Mouse (Mus musculus) embryonic facial prominence, embryonic 12.5 days (tissue): ENCODE data around the gene Ak4. TPM values are rescaled to one million over a fixed set of nuclear protein-coding genes. Genes with fewer than 3 reads are reported as not detected.
A peak's percentile ranks its signal among the peaks of the same experiment; 100 is the strongest.

ENCODE experiments used
- ATAC-seq: fragments of 200-750 bp; cut with Nextera tagmentation; 2 replicates; pipeline ENCODE4 v1.8.0; 2017; ENCODE audit not compliant: insufficient number of reproducible peaks, insufficient read depth, low FRiP score, low TSS enrichment
- H3K27ac ChIP-seq: fragments of 300-500 bp; sonication (generic); 2 replicates; pipeline ENCODE4 v1.5.1; 2016; ENCODE audit warnings: mild to moderate bottlenecking
- H3K27me3 ChIP-seq: fragments of 300-500 bp; sonication (generic); 2 replicates; pipeline ENCODE4 v1.6.1; 2016; ENCODE audit warnings: mild to moderate bottlenecking, moderate library complexity
- H3K36me3 ChIP-seq: fragments of 300-500 bp; sonication (generic); 2 replicates; pipeline ENCODE4 v1.6.1; 2016; ENCODE audit warnings: mild to moderate bottlenecking
- H3K4me1 ChIP-seq: fragments of 300-500 bp; sonication (generic); 2 replicates; pipeline ENCODE4 v1.6.1; 2016
- H3K4me2 ChIP-seq: fragments of 300-500 bp; sonication (generic); replicated peaks from 2 replicates; pipeline ENCODE4 v1.6.1; 2016; ENCODE audit warnings: mild to moderate bottlenecking, moderate library complexity
- H3K4me3 ChIP-seq: fragments of 300-500 bp; sonication (generic); 2 replicates; pipeline ENCODE4 v1.5.1; 2016; ENCODE audit warnings: mild to moderate bottlenecking
- H3K9ac ChIP-seq: fragments of 300-500 bp; sonication (generic); 2 replicates; pipeline ENCODE4 v1.6.1; 2016; ENCODE audit warnings: mild to moderate bottlenecking, moderate library complexity
- H3K9me3 ChIP-seq: fragments of 300-500 bp; sonication (generic); 2 replicates; pipeline ENCODE4 v1.6.1; 2016; ENCODE audit warnings: mild to moderate bottlenecking, moderate library complexity
- WGBS: fragments of 180-500 bp; shearing (Covaris S2); methylation state at CpG from one replicate; pipeline ENCODE4 v1.1.7; 2016; 5-methylcytosine and 5-hydroxymethylcytosine counted together
- polyA plus RNA-seq: library from polyadenylated mRNA; unstranded; fragments of >200 nt; fragmentation: Nextera tagmentation; extraction: Ambion mirVana; gene quantifications from 2 replicates; pipeline ENCODE4 v1.2.1, GENCODE M21; 2016

Ak4 gene
- polyA plus RNA-seq, 1 experiment from 2014 or later: 11.4 TPM

- WGBS: 55% methylated on average over 2 of the region's 2 CpGs
- H3K9ac ChIP-seq: no peak overlapping the region
- ATAC-seq: no peak; the same call in 1 of the 2 replicates
- H3K4me3 ChIP-seq: no peak overlapping the region
- peaks cover 9% of the 10 kb centered on the region for H3K4me1 ChIP-seq
- H3K27me3 ChIP-seq: peaks cover 9% of the 10 kb centered on the region; the same call in 1 of the 2 replicates
- H3K36me3 ChIP-seq: no peaks in the 10 kb centered on the region
- H3K4me2 ChIP-seq: no peak overlapping the region
- H3K27ac ChIP-seq: no peak overlapping the region
- H3K9me3 ChIP-seq: no peaks in the 10 kb centered on the region
Observed at GRCm38 (mm10) chr4:101505966-101506365, 86.9 kb downstream of the Ak4 start.

DNA sequence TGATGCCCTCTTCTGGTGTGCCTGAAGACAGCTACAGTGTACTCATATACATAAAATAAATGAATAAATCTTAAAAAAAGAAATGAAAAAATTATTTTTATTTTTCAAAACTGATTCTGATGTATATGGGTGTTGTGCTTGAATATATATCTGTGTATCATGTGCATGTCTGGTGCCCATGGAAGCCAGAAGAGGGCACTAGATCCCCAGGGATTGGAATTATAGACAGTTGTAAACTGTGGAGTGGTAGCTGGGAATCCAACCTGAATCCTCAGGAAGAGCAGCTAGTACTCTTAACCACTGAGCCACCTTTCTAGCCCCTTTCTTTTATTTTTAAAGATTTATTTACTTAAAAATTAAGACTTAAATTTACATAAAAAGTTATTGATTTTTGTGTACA, 87.3 kb downstream of the Ak4 start:
- H3K4me3 ChIP-seq: no peak overlapping the region
- no peak for ATAC-seq
- peaks cover 9% of the 10 kb centered on the region; the same call in 1 of the 2 replicates for H3K27me3 ChIP-seq

GRCm38 (mm10) chr4:101507571-101508422, 88.7 kb downstream of the Ak4 start:
- WGBS: 9% methylated on average over 24 of the region's 24 CpGs
- H3K4me1 ChIP-seq: peaks cover 9% of the 10 kb centered on the region
- peak overlapping the region; percentile 86 for H3K4me2 ChIP-seq
- H3K9ac ChIP-seq: no peak overlapping the region
- H3K36me3 ChIP-seq: no peaks in the 10 kb centered on the region
- H3K27me3 ChIP-seq: peaks cover 9% of the 10 kb centered on the region; the same call in 1 of the 2 replicates
- no peaks in the 10 kb centered on the region for H3K9me3 ChIP-seq
- H3K27ac ChIP-seq: no peak overlapping the region
- H3K4me3 ChIP-seq: peak overlapping the region; percentile 45
- no peak for ATAC-seq

More for the DNA sequence above, 87.3 kb downstream of the Ak4 start:
- peaks cover 9% of the 10 kb centered on the region for H3K4me1 ChIP-seq
- no peaks in the 10 kb centered on the region for H3K36me3 ChIP-seq
- no peak overlapping the region for H3K9ac ChIP-seq
- H3K4me2 ChIP-seq: no peak overlapping the region
- no peaks in the 10 kb centered on the region for H3K9me3 ChIP-seq
- H3K27ac ChIP-seq: no peak overlapping the region

GRCm38 (mm10) chr4:101508431-101508830, 89.4 kb downstream of the Ak4 start:
- peak overlapping the region; percentile 39 for H3K4me3 ChIP-seq
- H3K27ac ChIP-seq: no peak overlapping the region
- no peaks in the 10 kb centered on the region for H3K9me3 ChIP-seq
- H3K4me1 ChIP-seq: peaks cover 9% of the 10 kb centered on the region
- peak overlapping the region; percentile 54; the same call in 1 of the 2 replicates for H3K9ac ChIP-seq
- H3K4me2 ChIP-seq: peak overlapping the region; percentile 86
- peaks cover 9% of the 10 kb centered on the region; the same call in 1 of the 2 replicates for H3K27me3 ChIP-seq
- no peaks in the 10 kb centered on the region for H3K36me3 ChIP-seq
- WGBS: 3% methylated on average over 10 of the region's 10 CpGs
- no peak for ATAC-seq

- H3K9ac ChIP-seq: peak overlapping the region; percentile 54; the same call in 1 of the 2 replicates
- WGBS: 4% methylated on average over 30 of the region's 30 CpGs
- peak overlapping the region; percentile 30; the same call in 1 of the 2 replicates for H3K27ac ChIP-seq
- no peaks in the 10 kb centered on the region for H3K9me3 ChIP-seq
- peak overlapping the region; percentile 86 for H3K4me2 ChIP-seq
- peak overlapping the region; percentile 39 for H3K4me3 ChIP-seq
- no peaks in the 10 kb centered on the region for H3K36me3 ChIP-seq
- peaks cover 9% of the 10 kb centered on the region; the same call in 1 of the 2 replicates for H3K27me3 ChIP-seq
- H3K4me1 ChIP-seq: peaks cover 9% of the 10 kb centered on the region
- ATAC-seq: no peak; the same call in 1 of the 2 replicates
Observed at GRCm38 (mm10) chr4:101508851-101509577, 89.9 kb downstream of the Ak4 start.

- 80% methylated on average over 8 of the region's 8 CpGs for WGBS
- Histone ChIP-seq H3K4me2 (no peak overlapping the region), H3K36me3 (no peaks in the 10 kb centered on the region), H3K9me3 (no peaks in the 10 kb centered on the region), H3K27me3 (peaks cover 9% of the 10 kb centered on the region; the same call in 1 of the 2 replicates), H3K9ac (no peak overlapping the region), H3K4me3 (no peak overlapping the region), H3K27ac (no peak overlapping the region), H3K4me1 (peaks cover 9% of the 10 kb centered on the region)
- ATAC-seq: no peak
Observed at GRCm38 (mm10) chr4:101510111-101510903, 91.2 kb downstream of the Ak4 start.

- no peak overlapping the region for H3K4me2 ChIP-seq
- H3K4me3 ChIP-seq: no peak overlapping the region
- no peak overlapping the region for H3K27ac ChIP-seq
- H3K9ac ChIP-seq: no peak overlapping the region
- H3K9me3 ChIP-seq: no peaks in the 10 kb centered on the region
- 73% methylated on average over 5 of the region's 5 CpGs for WGBS
- no peak for ATAC-seq
- H3K27me3 ChIP-seq: peaks cover 9% of the 10 kb centered on the region; the same call in 1 of the 2 replicates
- no peaks in the 10 kb centered on the region for H3K36me3 ChIP-seq
- H3K4me1 ChIP-seq: peaks cover 9% of the 10 kb centered on the region
Observed at GRCm38 (mm10) chr4:101510904-101511210, 91.8 kb downstream of the Ak4 start.

DNA sequence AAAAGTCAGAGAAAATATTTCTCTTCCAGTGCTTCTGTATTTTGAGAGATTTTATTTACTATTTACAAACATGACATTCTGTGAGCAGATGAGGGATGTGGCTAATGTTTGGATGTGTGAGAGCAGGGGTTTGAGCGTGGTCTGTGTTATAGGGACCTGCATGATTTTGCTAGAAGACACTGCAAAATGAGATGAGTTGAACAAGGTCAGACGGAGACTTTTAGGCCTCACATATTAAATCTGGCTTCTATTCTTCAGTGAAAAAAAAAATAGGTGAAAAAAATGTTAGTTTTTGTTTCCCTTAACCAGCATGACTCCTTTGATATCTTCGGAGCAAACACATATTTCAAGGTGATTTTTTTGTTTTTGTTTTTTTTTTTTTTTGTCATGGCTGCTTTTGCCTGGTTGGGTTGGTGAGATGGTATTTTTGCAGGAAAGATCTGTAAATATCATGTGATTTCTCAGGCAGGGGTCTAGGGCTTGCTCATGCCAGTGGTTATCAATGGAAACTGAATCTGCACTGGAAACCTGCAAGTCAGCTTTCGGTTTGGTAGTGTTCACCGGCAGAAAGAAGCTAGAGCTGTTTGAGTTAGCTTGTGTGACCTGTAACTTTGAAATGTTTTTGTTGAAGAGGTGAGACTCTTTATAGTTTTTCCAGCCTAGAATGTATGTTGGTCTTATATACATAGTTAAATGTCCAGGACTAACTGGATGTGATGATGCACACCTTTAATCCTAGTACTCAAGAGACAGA, 92.9 kb downstream of the Ak4 start:
- Histone ChIP-seq H3K27ac (no peak overlapping the region), H3K9ac (no peak overlapping the region), H3K4me2 (no peak overlapping the region), H3K36me3 (no peaks in the 10 kb centered on the region), H3K4me1 (peaks cover 9% of the 10 kb centered on the region), H3K4me3 (no peak overlapping the region), H3K27me3 (peaks cover 9% of the 10 kb centered on the region; the same call in 1 of the 2 replicates), H3K9me3 (no peaks in the 10 kb centered on the region)
- WGBS: 81% methylated on average over 5 of the region's 5 CpGs
- no peak for ATAC-seq

DNA sequence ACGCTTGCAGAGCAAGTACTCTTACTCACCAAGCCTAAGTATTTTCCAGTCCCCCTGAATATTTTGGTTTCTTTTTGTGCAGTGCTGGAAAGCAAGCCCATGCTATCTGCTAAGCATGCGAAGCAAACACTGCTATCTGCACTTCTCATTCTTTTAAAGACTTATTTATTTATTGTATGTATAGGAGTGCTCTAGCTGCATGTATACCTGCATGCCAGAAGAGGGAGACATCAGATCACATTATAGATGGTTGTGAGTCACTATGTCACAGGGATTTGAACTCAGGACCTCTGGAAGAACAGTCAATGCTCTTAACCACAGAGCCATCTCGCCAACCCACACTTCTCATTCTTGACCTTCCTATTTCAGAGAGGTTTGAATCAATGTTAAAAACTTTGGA, 94.2 kb downstream of the Ak4 start:
- Histone ChIP-seq H3K9me3 (no peaks in the 10 kb centered on the region), H3K4me2 (no peak overlapping the region), H3K9ac (no peak overlapping the region), H3K4me1 (peaks cover 6% of the 10 kb centered on the region), H3K27ac (no peak overlapping the region), H3K27me3 (peaks cover 9% of the 10 kb centered on the region; the same call in 1 of the 2 replicates), H3K36me3 (no peaks in the 10 kb centered on the region), H3K4me3 (no peak overlapping the region)
- ATAC-seq: no peak
- 90% methylated on average over 3 of the region's 3 CpGs for WGBS

GRCm38 (mm10) chr4:101515853-101516252, 96.8 kb downstream of the Ak4 start:
- no peak for ATAC-seq
- no peaks in the 10 kb centered on the region for H3K27me3 ChIP-seq
- H3K4me1 ChIP-seq: no peaks in the 10 kb centered on the region
- H3K36me3 ChIP-seq: no peaks in the 10 kb centered on the region
- H3K4me2 ChIP-seq: no peak overlapping the region
- 87% methylated on average over 14 of the region's 14 CpGs for WGBS
- H3K4me3 ChIP-seq: no peak overlapping the region
- no peak overlapping the region for H3K27ac ChIP-seq
- no peak overlapping the region for H3K9ac ChIP-seq
- no peaks in the 10 kb centered on the region for H3K9me3 ChIP-seq
